Mouse (Mus musculus) liver, embryonic 14.5 days (tissue): ENCODE results near the gene Cspg5. TPM values are rescaled to one million over a fixed set of nuclear protein-coding genes. Genes with fewer than 3 reads are reported as not detected.

Experiments
- ATAC-seq: fragments of 200-750 bp; cut with Nextera tagmentation; 2 replicates; pipeline ENCODE4 v1.8.0; 2017; ENCODE audit warnings: moderate number of reproducible peaks, mild to moderate bottlenecking, moderate library complexity; ENCODE audit not compliant: insufficient read depth
- DNase-seq, 3 experiments: peaks; one replicate each; pipeline ENCODE4 v3.0.0-alpha.2; 2012 to 2013; ENCODE audit warnings: low read depth in 3 of 3, low spot score in 3 of 3
- H3K27ac ChIP-seq: fragments of 300-500 bp; sonication (generic); 2 replicates; pipeline ENCODE4 v1.5.1; 2014; ENCODE audit warnings: moderate library complexity, mild to moderate bottlenecking, control low read depth, inconsistent platforms
- H3K27me3 ChIP-seq: fragments of 300-500 bp; sonication (generic); 2 replicates; pipeline ENCODE4 v1.6.1; 2014; ENCODE audit warnings: mild to moderate bottlenecking, low read length, moderate library complexity; ENCODE audit not compliant: control insufficient read depth, insufficient read depth
- H3K36me3 ChIP-seq: fragments of 300-500 bp; sonication (generic); replicated peaks from 2 replicates; pipeline ENCODE4 v1.6.1; 2014; ENCODE audit warnings: low read depth; ENCODE audit not compliant: control insufficient read depth, insufficient read depth
- H3K4me1 ChIP-seq, 2 experiments: fragments of 200-500 bp in 1 of 2; fragments of 300-500 bp in 1 of 2; sonication (generic) in 1 of 2; replicated peaks; 2 replicates each; pipeline ENCODE4 v1.6.1; 2012 to 2014; ENCODE audit warnings: antibody characterized with exemption in 1 of 2, inconsistent platforms in 1 of 2, low read length in 1 of 2; ENCODE audit not compliant: control insufficient read depth in 2 of 2, insufficient read depth in 2 of 2
- H3K4me2 ChIP-seq: fragments of 300-500 bp; sonication (generic); 2 replicates; pipeline ENCODE4 v1.6.1; 2014; ENCODE audit warnings: low read depth, mild to moderate bottlenecking, control low read depth, moderate library complexity
- H3K4me3 ChIP-seq, 2 experiments: fragments of 200-500 bp in 1 of 2; fragments of 300-500 bp in 1 of 2; sonication (generic) in 1 of 2; 2 replicates each; pipeline ENCODE4 v1.5.1; 2012 to 2014; ENCODE audit warnings: low read depth in 2 of 2, low read length in 2 of 2, mild to moderate bottlenecking in 2 of 2, control low read depth in 1 of 2, inconsistent platforms in 1 of 2, moderate library complexity in 1 of 2; ENCODE audit not compliant: insufficient read depth in 1 of 2
- H3K9ac ChIP-seq: fragments of 300-500 bp; sonication (generic); replicated peaks from 2 replicates; pipeline ENCODE4 v1.6.1; 2014; ENCODE audit warnings: mild to moderate bottlenecking, control low read depth, moderate library complexity
- H3K9me3 ChIP-seq: fragments of 300-500 bp; sonication (generic); 2 replicates; pipeline ENCODE4 v1.6.1; 2016; ENCODE audit warnings: low read length, mixed read lengths; ENCODE audit not compliant: control insufficient read depth
- CTCF ChIP-seq: IDR thresholded peaks from 2 replicates; pipeline ENCODE4 v1.5.1; 2016; ENCODE audit warnings: antibody characterized with exemption, low read depth, control low read depth
- EP300 ChIP-seq: IDR thresholded peaks from 2 replicates; pipeline ENCODE4 v1.6.1; 2016; ENCODE audit warnings: antibody characterized with exemption, low read depth
- WGBS: fragments of 180-500 bp; shearing (Covaris S2); extraction: QIAGEN DNeasy Blood & Tissue Kit; methylation state at CpG from one replicate; pipeline ENCODE4 v1.1.7; 2014; ENCODE audit not compliant: insufficient replicate concordance; 5-methylcytosine and 5-hydroxymethylcytosine counted together
- polyA plus RNA-seq, 2 experiments: library from polyadenylated mRNA; depleted of rRNA in 1 of 2; stranded (reverse) in 1 of 2; unstranded in 1 of 2; fragments of >200 nt; fragmentation: Nextera tagmentation in 1 of 2; extraction: Ambion mirVana in 1 of 2; gene quantifications; 2 replicates each; pipeline versions ENCODE4 v1.2.1 to v1.2.3; 2012 to 2014

The Cspg5 gene
- polyA plus RNA-seq, 2 experiments = 0.13 TPM

GRCm38 (mm10) chr9:110250776-110251175 is 7.2 kb downstream of the Cspg5 start:
- Histone ChIP-seq H3K4me1 (no peaks in the 10 kb centered on the region), H3K4me3 (no peak overlapping the region), H3K9ac (no peak overlapping the region), H3K36me3 (no peaks in the 10 kb centered on the region), H3K27me3 (peaks cover 1% of the 10 kb centered on the region), H3K27ac (no peak overlapping the region), H3K9me3 (no peaks in the 10 kb centered on the region), H3K4me2 (no peak overlapping the region)
- TF ChIP-seq EP300 (no peak), CTCF (no peak)
- 76% methylated on average over 14 of the region's 14 CpGs for WGBS
- DNase-seq (no peak), ATAC-seq (no peak)

- H3K27ac ChIP-seq = no peak overlapping the region
- H3K4me1 ChIP-seq = no peaks in the 10 kb centered on the region
- ATAC-seq (no peak), DNase-seq (no peak)
- no peak overlapping the region for H3K4me2 ChIP-seq
- no peak overlapping the region for H3K9ac ChIP-seq
- WGBS = 71% methylated on average over 15 of the region's 15 CpGs
- no peaks in the 10 kb centered on the region for H3K9me3 ChIP-seq
- no peaks in the 10 kb centered on the region for H3K27me3 ChIP-seq
- TF ChIP-seq CTCF = no peak
- TF ChIP-seq EP300 = no peak
- H3K4me3 ChIP-seq = no peak overlapping the region
- no peaks in the 10 kb centered on the region for H3K36me3 ChIP-seq
Observed at GRCm38 (mm10) chr9:110255407-110256019, 11.9 kb downstream of the Cspg5 start.

- no peaks in the 10 kb centered on the region for H3K27me3 ChIP-seq
- H3K9me3 ChIP-seq = no peaks in the 10 kb centered on the region
- ATAC-seq (no peak), DNase-seq (no peak)
- no peak overlapping the region for H3K4me3 ChIP-seq
- H3K9ac ChIP-seq = no peak overlapping the region
- no peaks in the 10 kb centered on the region for H3K36me3 ChIP-seq
- TF ChIP-seq EP300 (no peak), CTCF (no peak)
- H3K4me2 ChIP-seq = no peak overlapping the region
- no peaks in the 10 kb centered on the region for H3K4me1 ChIP-seq
- WGBS = 53% methylated on average over 6 of the region's 6 CpGs
- no peak overlapping the region for H3K27ac ChIP-seq
Observed at GRCm38 (mm10) chr9:110258646-110259045, 15.1 kb downstream of the Cspg5 start.

GRCm38 (mm10) chr9:110259118-110259517 is 15.5 kb downstream of the Cspg5 start:
- Histone ChIP-seq H3K27me3 (no peaks in the 10 kb centered on the region), H3K4me2 (no peak overlapping the region)
- TF ChIP-seq CTCF = no peak
- no peak for TF ChIP-seq EP300

GRCm38 (mm10) chr9:110263181-110263580 is 19.6 kb downstream of the Cspg5 start:
- 67% methylated on average over 8 of the region's 8 CpGs for WGBS
- H3K36me3 ChIP-seq = no peaks in the 10 kb centered on the region
- no peak overlapping the region for H3K4me2 ChIP-seq
- H3K27me3 ChIP-seq = no peaks in the 10 kb centered on the region
- no peak overlapping the region for H3K9ac ChIP-seq
- H3K4me1 ChIP-seq = no peaks in the 10 kb centered on the region
- no peak for TF ChIP-seq EP300
- TF ChIP-seq CTCF = no peak
- H3K27ac ChIP-seq = no peak overlapping the region
- no peak overlapping the region for H3K4me3 ChIP-seq
- no peak for ATAC-seq
- DNase-seq = no peak
- H3K9me3 ChIP-seq = no peaks in the 10 kb centered on the region

More at GRCm38 (mm10) chr9:110259118-110259517, 15.5 kb downstream of the Cspg5 start:
- no peak overlapping the region for H3K27ac ChIP-seq
- 54% methylated on average over 3 of the region's 3 CpGs for WGBS
- no peaks in the 10 kb centered on the region for H3K4me1 ChIP-seq
- no peaks in the 10 kb centered on the region for H3K9me3 ChIP-seq
- DNase-seq (no peak), ATAC-seq (no peak)
- H3K9ac ChIP-seq = no peak overlapping the region
- no peaks in the 10 kb centered on the region for H3K36me3 ChIP-seq
- no peak overlapping the region for H3K4me3 ChIP-seq
